Mouse (Mus musculus) hindbrain, embryonic 15.5 days (tissue): ENCODE measurements around the gene Tbc1d24. TPM values are rescaled to one million over a fixed set of nuclear protein-coding genes. Genes with fewer than 3 reads are reported as not detected.

Experiments used
- ATAC-seq: fragments of 200-750 bp; cut with Nextera tagmentation; 2 replicates; pipeline ENCODE4 v1.8.0; 2017; ENCODE audit warnings: low read depth, moderate number of reproducible peaks, moderate TSS enrichment; ENCODE audit not compliant: low FRiP score
- H3K27ac ChIP-seq: fragments of 300-500 bp; sonication (generic); replicated peaks from 2 replicates; pipeline ENCODE4 v1.5.1; 2015; ENCODE audit warnings: mild to moderate bottlenecking, inconsistent platforms
- H3K27me3 ChIP-seq: fragments of 300-500 bp; sonication (generic); 2 replicates; pipeline ENCODE4 v1.6.1; 2015; ENCODE audit warnings: control low read depth, inconsistent platforms
- H3K36me3 ChIP-seq: fragments of 300-500 bp; sonication (generic); 2 replicates; pipeline ENCODE4 v1.6.1; 2015; ENCODE audit warnings: control low read depth, inconsistent platforms
- H3K4me1 ChIP-seq: fragments of 300-500 bp; sonication (generic); replicated peaks from 2 replicates; pipeline ENCODE4 v1.6.1; 2015; ENCODE audit warnings: control low read depth, inconsistent platforms
- H3K4me2 ChIP-seq: fragments of 300-500 bp; sonication (generic); 2 replicates; pipeline ENCODE4 v1.6.1; 2015; ENCODE audit warnings: moderate library complexity, mild to moderate bottlenecking, inconsistent platforms
- H3K4me3 ChIP-seq: fragments of 300-500 bp; sonication (generic); 2 replicates; pipeline ENCODE4 v1.5.1; 2015; ENCODE audit warnings: mild to moderate bottlenecking, inconsistent platforms
- H3K9ac ChIP-seq: fragments of 300-500 bp; sonication (generic); 2 replicates; pipeline ENCODE4 v1.6.1; 2015; ENCODE audit warnings: inconsistent platforms
- H3K9me3 ChIP-seq: fragments of 300-500 bp; sonication (generic); 2 replicates; pipeline ENCODE4 v1.6.1; 2016; ENCODE audit warnings: control low read depth, inconsistent platforms
- WGBS: fragments of 180-500 bp; shearing (Covaris S2); methylation state at CpG from one replicate; pipeline ENCODE4 v1.1.7; 2015; 5-methylcytosine and 5-hydroxymethylcytosine counted together
- polyA plus RNA-seq: library from polyadenylated mRNA; unstranded; fragments of >200 nt; fragmentation: Nextera tagmentation; extraction: Ambion mirVana; gene quantifications from 2 replicates; pipeline ENCODE4 v1.2.1, GENCODE M21; 2015

The Tbc1d24 gene
- polyA plus RNA-seq, 1 experiment from 2014 or later = 26.9 TPM

DNA sequence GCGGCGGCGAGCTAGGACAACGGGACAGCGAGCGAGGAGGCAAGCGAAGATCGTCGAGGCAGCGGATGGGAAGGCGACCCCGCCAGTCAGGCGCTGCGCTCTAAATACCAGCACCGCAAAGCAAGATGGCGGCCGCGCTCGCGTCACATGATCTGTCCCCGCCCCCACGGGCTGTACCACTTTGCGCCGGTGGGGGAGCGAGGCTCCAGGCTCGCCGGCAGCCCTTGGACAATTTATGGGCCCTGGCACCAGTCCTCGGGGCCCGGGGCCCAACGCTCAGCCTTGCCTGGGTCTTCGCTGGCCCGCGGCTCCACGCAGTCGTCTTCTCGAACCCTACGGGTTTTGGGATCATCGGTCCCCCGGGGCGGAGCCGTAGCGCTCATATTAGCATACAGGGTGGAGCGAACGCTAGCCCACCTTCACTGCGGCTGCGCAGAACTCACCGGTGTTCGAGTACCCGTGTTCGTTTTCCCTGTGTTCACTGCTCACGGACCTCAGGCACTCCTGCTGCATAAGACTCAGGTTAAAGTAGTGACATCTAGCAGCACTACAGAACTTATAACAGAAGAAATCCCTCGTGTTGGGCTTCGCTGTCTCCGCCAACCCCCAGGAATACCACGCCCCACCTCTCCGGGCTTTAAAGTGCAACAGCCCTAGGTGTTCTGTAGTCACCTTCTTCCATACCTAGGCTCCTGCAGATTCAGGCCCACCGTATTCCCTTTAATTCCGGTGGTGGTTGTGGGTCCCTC, 35.9 kb downstream of the Tbc1d24 start, which contains the start of gene Atp6v0c:
Gene Atp6v0c, minus strand, starts transcription at position 386 of the 749 bp plus-strand sequence.
- Histone ChIP-seq H3K9ac (peak within 1 kb of the TSS; percentile 98), H3K4me3 (peak within 1 kb of the TSS; percentile 98), H3K9me3 (no peaks in the 10 kb centered on the region), H3K27me3 (no peaks in the 10 kb centered on the region), H3K27ac (peak within 1 kb of the TSS; percentile 100), H3K4me1 (peaks cover 38% of the 10 kb centered on the region), H3K4me2 (peak within 1 kb of the TSS; percentile 77), H3K36me3 (peaks cover 13% of the 10 kb centered on the region; the same call in 1 of the 2 replicates)
- peak; percentile 90 for ATAC-seq
- WGBS = under 1% methylated on average over 58 of the region's 58 CpGs

DNA sequence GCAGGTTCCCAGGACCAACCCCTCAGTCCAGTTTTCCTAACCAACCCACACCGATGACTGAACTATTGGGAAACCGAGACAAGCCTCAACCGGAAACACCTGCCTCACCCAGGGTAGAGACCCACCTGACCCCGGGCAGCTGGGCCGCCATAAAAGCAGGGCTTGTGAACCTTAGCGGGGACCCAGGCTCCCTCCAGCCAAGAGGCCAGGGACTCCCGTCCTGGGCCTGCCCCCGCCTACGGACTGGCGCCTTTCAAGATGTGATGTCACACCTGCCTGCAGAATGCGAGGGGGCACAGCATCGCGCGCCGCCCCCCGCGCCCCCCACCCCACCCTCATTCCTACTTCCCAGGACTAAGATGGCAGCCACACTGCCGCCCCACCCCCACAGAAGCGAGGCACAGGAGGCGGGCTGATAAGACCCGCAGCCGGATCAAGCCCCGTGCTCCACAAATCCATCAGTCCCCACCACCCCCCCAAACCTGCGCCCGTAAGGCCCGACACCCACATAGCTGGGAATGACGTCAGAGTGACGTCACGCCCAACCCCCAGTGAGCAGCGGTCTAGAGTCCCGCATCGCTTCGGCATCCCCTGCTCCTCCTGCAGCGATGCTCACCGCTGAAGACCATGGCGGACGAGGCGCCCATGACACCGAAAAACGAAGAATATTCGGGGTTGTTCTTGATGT, 36.6 kb downstream of the Tbc1d24 start:
- peaks cover 38% of the 10 kb centered on the region for H3K4me1 ChIP-seq
- ATAC-seq = peak; percentile 58
- no peaks in the 10 kb centered on the region for H3K9me3 ChIP-seq
- H3K27me3 ChIP-seq = no peaks in the 10 kb centered on the region
- H3K9ac ChIP-seq = peak overlapping the region; percentile 98
- peaks cover 13% of the 10 kb centered on the region; the same call in 1 of the 2 replicates for H3K36me3 ChIP-seq
- WGBS = under 1% methylated on average over 37 of the region's 41 CpGs
- H3K27ac ChIP-seq = peak overlapping the region; percentile 100
- H3K4me3 ChIP-seq = peak overlapping the region; percentile 98
- peak overlapping the region; percentile 77 for H3K4me2 ChIP-seq

DNA sequence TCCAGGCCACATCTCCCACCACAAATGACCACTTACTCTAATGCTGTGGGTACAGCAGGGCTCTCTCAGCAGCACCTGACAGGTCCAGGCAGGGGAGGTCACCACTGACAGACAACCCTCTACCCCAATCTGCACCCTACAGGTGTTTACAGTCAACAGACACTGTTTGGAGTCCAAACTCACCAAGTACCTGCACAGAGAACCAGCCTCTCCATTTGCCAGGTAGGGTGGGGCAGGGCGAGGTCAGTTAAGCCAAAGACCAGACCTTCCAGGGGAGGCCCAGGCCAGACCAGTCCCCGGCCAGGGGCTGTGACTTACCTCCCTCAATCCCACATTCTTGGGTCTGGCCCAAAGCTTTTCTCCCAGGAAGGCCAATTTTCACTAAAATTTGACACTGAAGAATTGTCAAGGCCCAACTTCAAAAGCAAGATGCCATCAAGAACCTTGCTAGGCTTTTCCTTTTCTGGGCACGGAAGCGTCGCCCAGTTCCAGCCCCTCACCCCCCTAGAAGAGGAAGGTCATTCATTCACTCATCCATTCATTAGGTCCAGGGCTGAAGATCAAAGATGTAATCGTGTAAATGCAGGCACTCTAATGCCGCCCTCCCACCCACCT, 37.4 kb downstream of the Tbc1d24 start:
- H3K27me3 ChIP-seq = no peaks in the 10 kb centered on the region
- peak overlapping the region; percentile 77 for H3K4me2 ChIP-seq
- H3K4me3 ChIP-seq = peak overlapping the region; percentile 98
- peaks cover 13% of the 10 kb centered on the region; the same call in 1 of the 2 replicates for H3K36me3 ChIP-seq
- H3K9me3 ChIP-seq = no peaks in the 10 kb centered on the region
- ATAC-seq = no peak
- H3K27ac ChIP-seq = peak overlapping the region; percentile 100; the same call in 1 of the 2 replicates
- H3K9ac ChIP-seq = peak overlapping the region; percentile 98
- 61% methylated on average over 7 of the region's 7 CpGs for WGBS
- H3K4me1 ChIP-seq = peaks cover 37% of the 10 kb centered on the region

DNA sequence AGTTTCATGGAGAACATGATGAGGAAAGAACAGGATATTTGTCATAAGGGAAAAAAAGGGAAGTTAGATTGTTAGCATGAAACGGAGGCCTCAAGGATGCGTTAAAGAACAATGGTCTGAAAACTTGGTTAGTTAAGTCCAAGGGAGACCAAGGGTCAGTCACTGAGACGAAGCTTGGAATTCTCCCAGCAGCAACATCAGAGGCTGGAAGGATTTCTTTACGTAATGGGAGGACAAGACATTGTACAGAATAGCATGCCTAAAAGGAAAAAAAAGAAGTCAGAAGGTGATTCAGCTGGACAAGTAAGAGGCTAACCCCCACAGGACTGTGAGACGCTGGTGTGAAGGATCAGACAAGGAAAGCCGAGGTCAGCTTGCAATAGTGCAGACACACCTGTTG, 38.2 kb downstream of the Tbc1d24 start:
- Histone ChIP-seq H3K27ac (no peak overlapping the region), H3K4me1 (peaks cover 46% of the 10 kb centered on the region), H3K36me3 (peaks cover 13% of the 10 kb centered on the region; the same call in 1 of the 2 replicates), H3K9me3 (no peaks in the 10 kb centered on the region), H3K27me3 (no peaks in the 10 kb centered on the region), H3K4me2 (peak overlapping the region; percentile 77), H3K4me3 (0 out of 2 replicates have a peak overlapping the region, but pooled peaks have one; percentile 98), H3K9ac (no peak overlapping the region; the same call in 1 of the 2 replicates)
- 90% methylated on average over 6 of the region's 6 CpGs for WGBS
- ATAC-seq = no peak

- no peak for ATAC-seq
- Histone ChIP-seq H3K9ac (no peak overlapping the region), H3K4me1 (peaks cover 43% of the 10 kb centered on the region), H3K9me3 (no peaks in the 10 kb centered on the region), H3K27me3 (no peaks in the 10 kb centered on the region), H3K36me3 (peaks cover 13% of the 10 kb centered on the region; the same call in 1 of the 2 replicates), H3K27ac (no peak overlapping the region), H3K4me3 (no peak overlapping the region), H3K4me2 (no peak overlapping the region)
- WGBS = 80% methylated on average over 11 of the region's 11 CpGs
These were observed 40.6 kb downstream of the Tbc1d24 start for GRCm38 (mm10) chr17:24164566-24165259.

DNA sequence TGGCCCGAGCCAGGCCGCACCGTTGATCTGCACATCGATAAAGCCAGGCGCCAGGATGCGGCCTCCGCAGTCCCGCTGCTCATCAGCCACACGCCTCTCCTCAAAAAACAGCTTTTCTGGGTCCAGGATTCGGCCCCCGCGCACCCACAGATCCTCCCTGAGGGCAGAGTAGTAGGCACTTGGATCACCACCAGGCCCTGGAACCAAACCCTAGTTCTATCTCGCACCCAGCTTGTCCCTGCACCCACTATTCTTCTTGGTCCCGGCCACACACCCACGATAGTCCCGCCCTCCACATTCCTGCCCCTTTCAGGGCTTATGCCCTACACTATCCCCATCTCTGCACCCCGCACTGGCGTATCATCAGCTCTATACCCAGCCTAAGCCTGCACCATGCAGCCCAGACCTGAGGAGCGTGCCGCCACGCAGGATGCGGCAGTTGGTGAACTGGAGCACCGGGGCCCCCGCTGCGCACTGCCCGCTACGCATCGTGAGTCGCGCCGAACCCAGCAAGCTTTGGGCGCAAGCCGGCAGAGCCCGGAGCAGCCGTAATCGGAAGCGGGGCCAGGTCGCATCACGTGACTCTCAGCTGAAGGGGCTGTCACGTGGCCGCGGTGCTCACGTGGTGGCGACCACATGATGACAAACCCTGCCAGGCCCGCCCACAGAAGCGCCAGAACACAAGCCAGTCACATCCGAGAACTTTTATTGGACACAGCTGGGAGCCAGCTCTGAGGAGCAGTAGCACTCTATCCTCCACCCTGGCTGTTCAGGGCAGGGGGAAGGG, 42.0 kb downstream of the Tbc1d24 start, which contains the start of gene Amdhd2:
Gene Amdhd2, minus strand, starts transcription at position 591 of the 787 bp plus-strand sequence.
- peak; percentile 88 for ATAC-seq

DNA sequence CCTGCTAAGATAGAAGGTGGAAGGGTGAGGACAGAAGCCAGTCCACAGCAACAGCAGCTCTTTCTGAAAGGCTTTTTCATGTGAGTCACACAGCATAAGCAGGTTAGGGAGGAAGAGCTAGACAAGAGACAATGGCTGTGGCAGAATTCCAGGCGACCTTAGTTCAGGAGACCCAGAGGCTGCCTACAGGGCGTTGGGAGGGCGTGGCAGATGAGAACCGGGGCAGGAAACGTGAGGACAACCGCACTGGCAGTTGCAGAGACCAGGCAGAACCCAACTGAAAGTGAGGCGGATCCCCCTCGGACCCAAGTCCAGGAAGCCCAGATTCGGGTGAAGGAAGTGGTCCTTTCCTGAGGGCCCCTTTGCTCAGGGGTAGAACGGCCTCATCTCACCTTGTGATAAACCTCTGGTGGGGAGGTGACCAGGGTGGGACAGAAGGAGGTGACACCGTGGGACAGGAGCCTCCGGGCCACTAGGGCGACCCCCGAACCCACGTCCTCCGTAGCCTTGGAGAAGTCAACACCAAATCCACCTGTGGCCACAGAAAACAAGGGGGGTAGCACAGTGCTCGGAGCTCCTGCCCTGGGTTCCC, 42.7 kb downstream of the Tbc1d24 start:
- no peaks in the 10 kb centered on the region for H3K27me3 ChIP-seq
- H3K9me3 ChIP-seq = no peaks in the 10 kb centered on the region
- peaks cover 36% of the 10 kb centered on the region for H3K4me1 ChIP-seq
- ATAC-seq = peak; percentile 24
- H3K4me2 ChIP-seq = peak overlapping the region; percentile 97
- H3K27ac ChIP-seq = peak overlapping the region; percentile 83
- WGBS = 29% methylated on average over 17 of the region's 17 CpGs
- H3K9ac ChIP-seq = peak overlapping the region; percentile 68
- peaks cover 15% of the 10 kb centered on the region for H3K36me3 ChIP-seq
- H3K4me3 ChIP-seq = peak overlapping the region; percentile 61

More for the DNA sequence above, 42.0 kb downstream of the Tbc1d24 start, which contains the start of gene Amdhd2:
- peaks cover 42% of the 10 kb centered on the region for H3K4me1 ChIP-seq
- peak within 1 kb of the TSS; percentile 61 for H3K4me3 ChIP-seq
- no peaks in the 10 kb centered on the region for H3K9me3 ChIP-seq
- under 1% methylated on average over 47 of the region's 47 CpGs for WGBS
- H3K9ac ChIP-seq = peak within 1 kb of the TSS; percentile 68
- no peaks in the 10 kb centered on the region for H3K27me3 ChIP-seq
- peak within 1 kb of the TSS; percentile 97 for H3K4me2 ChIP-seq
- H3K27ac ChIP-seq = peak within 1 kb of the TSS; percentile 83
- H3K36me3 ChIP-seq = peaks cover 13% of the 10 kb centered on the region; the same call in 1 of the 2 replicates

DNA sequence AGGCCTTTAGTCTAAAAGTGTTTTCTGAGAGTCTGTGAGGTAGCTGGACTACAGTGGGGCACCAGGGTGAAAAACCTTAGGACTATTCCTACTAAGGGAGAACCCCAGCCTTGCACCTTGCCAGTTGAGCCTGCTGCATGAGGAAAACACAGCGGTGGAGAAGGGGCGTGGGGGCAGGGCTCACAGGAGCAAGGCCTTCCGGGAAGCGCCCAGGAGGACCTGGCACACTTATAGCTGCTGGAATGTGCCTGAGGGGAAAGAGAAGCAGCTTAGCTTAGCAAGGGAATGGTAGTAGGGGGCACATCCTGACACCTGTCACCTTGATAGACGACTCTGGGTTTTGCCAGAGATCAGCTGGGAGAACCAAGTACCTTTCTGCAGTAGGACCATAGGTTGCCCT, 43.9 kb downstream of the Tbc1d24 start:
- Histone ChIP-seq H3K4me2 (no peak overlapping the region), H3K4me1 (peaks cover 23% of the 10 kb centered on the region), H3K27ac (no peak overlapping the region), H3K9ac (no peak overlapping the region), H3K36me3 (peaks cover 11% of the 10 kb centered on the region), H3K4me3 (no peak overlapping the region), H3K27me3 (no peaks in the 10 kb centered on the region), H3K9me3 (no peaks in the 10 kb centered on the region)
- ATAC-seq = no peak
- whole genome bisulfite sequencing = 89% methylated on average over 5 of the region's 5 CpGs

DNA sequence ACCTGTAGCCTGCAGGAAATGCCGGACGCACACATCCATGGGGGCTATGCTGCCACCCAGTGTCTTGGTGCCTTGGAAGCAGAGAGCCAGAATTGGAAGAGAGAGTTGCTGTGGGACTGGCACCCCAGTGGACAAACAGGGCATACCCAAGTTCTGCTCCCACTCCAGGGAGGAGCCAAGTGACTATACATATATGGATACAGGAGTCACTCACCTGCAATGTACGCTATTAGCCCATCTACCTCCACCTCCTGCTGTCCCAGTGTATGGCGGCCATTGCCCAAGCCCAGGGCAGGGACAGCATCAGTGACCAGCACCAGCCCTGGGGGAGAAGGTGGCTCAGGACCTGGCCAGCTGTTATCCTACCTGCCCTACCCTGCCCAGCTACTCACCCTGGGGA, 47.8 kb downstream of the Tbc1d24 start:
- Histone ChIP-seq H3K4me3 (no peak overlapping the region), H3K9ac (no peak overlapping the region), H3K27me3 (no peaks in the 10 kb centered on the region), H3K9me3 (no peaks in the 10 kb centered on the region), H3K36me3 (peaks cover 10% of the 10 kb centered on the region; the same call in 1 of the 2 replicates), H3K4me1 (peaks cover 11% of the 10 kb centered on the region), H3K4me2 (no peak overlapping the region), H3K27ac (no peak overlapping the region)
- no peak for ATAC-seq
- WGBS = 93% methylated on average over 4 of the region's 4 CpGs

GRCm38 (mm10) chr17:24157121-24157520, 48.2 kb downstream of the Tbc1d24 start:
- no peak overlapping the region for H3K9ac ChIP-seq

More at GRCm38 (mm10) chr17:24157121-24157520, 48.2 kb downstream of the Tbc1d24 start:
- H3K36me3 ChIP-seq = peaks cover 10% of the 10 kb centered on the region; the same call in 1 of the 2 replicates
- H3K4me3 ChIP-seq = no peak overlapping the region
- H3K27me3 ChIP-seq = no peaks in the 10 kb centered on the region
- WGBS = 92% methylated on average over 6 of the region's 6 CpGs
- H3K27ac ChIP-seq = no peak overlapping the region
- peaks cover 11% of the 10 kb centered on the region for H3K4me1 ChIP-seq
- no peak overlapping the region for H3K4me2 ChIP-seq
- ATAC-seq = no peak
- H3K9me3 ChIP-seq = no peaks in the 10 kb centered on the region
